Mouse (Mus musculus) erythroblast, embryonic 14.5 days (primary cell): ENCODE data around the gene Tfap4. TPM values are rescaled to one million over a fixed set of nuclear protein-coding genes. Genes with fewer than 3 reads are reported as not detected.

ENCODE experiments used
- H3K27me3 ChIP-seq: 2 replicates; pipeline ENCODE4 v1.6.1; 2012; ENCODE audit warnings: inconsistent platforms; ENCODE audit not compliant: control insufficient read depth
- H3K36me3 ChIP-seq: 2 replicates; pipeline ENCODE4 v1.6.1; 2012; ENCODE audit warnings: mild to moderate bottlenecking, inconsistent platforms; ENCODE audit not compliant: control insufficient read depth
- H3K4me1 ChIP-seq: 2 replicates; pipeline ENCODE4 v1.6.1; 2012; ENCODE audit warnings: inconsistent platforms; ENCODE audit not compliant: control insufficient read depth
- H3K4me3 ChIP-seq: replicated peaks from 2 replicates; pipeline ENCODE3; 2012; ENCODE audit warnings: moderate library complexity, mild to moderate bottlenecking, inconsistent platforms
- H3K9me3 ChIP-seq: 2 replicates; pipeline ENCODE4 v1.6.1; 2012; ENCODE audit warnings: low read length, inconsistent platforms, mixed read lengths; ENCODE audit not compliant: control insufficient read depth
- GATA1 ChIP-seq: IDR thresholded peaks from 2 replicates; pipeline ENCODE4 v1.6.1; 2012; ENCODE audit warnings: low read length, inconsistent platforms, mixed read lengths
- TAL1 ChIP-seq: IDR thresholded peaks from 3 replicates; pipeline ENCODE4 v1.6.1; 2012; ENCODE audit warnings: low read length, inconsistent platforms, mixed read lengths
- polyA plus RNA-seq: library from polyadenylated mRNA; stranded (reverse); fragments of >175 nt; gene quantifications from 2 replicates; pipeline ENCODE4 v1.2.3, GENCODE M21; 2012

Tfap4 gene
- polyA plus RNA-seq, 1 experiment = 1.0 TPM

- Histone ChIP-seq H3K4me3 (no peak overlapping the region), H3K27me3 (peaks cover 6% of the 10 kb centered on the region), H3K9me3 (no peaks in the 10 kb centered on the region), H3K4me1 (peaks cover 26% of the 10 kb centered on the region), H3K36me3 (no peaks in the 10 kb centered on the region)
- TF ChIP-seq GATA1 (no peak), TAL1 (no peak)
These were observed 42.5 kb upstream of the Tfap4 start for GRCm38 (mm10) chr16:4602189-4602588.

- no peak overlapping the region for H3K4me3 ChIP-seq
- peaks cover 19% of the 10 kb centered on the region for H3K27me3 ChIP-seq
- no peak for TF ChIP-seq TAL1
- TF ChIP-seq GATA1 = no peak
- H3K36me3 ChIP-seq = no peaks in the 10 kb centered on the region
- peaks cover 19% of the 10 kb centered on the region for H3K4me1 ChIP-seq
- H3K9me3 ChIP-seq = no peaks in the 10 kb centered on the region
These were observed 41.2 kb upstream of the Tfap4 start for GRCm38 (mm10) chr16:4600701-4601310.

GRCm38 (mm10) chr16:4599616-4600015 lies 40.0 kb upstream of the Tfap4 start:
- Histone ChIP-seq H3K4me3 (no peak overlapping the region), H3K9me3 (peaks cover 3% of the 10 kb centered on the region; the same call in 1 of the 2 replicates), H3K4me1 (peaks cover 19% of the 10 kb centered on the region), H3K27me3 (peaks cover 31% of the 10 kb centered on the region), H3K36me3 (no peaks in the 10 kb centered on the region)
- TF ChIP-seq TAL1 (no peak), GATA1 (no peak)

- Histone ChIP-seq H3K4me3 (no peak overlapping the region), H3K9me3 (peaks cover 3% of the 10 kb centered on the region; the same call in 1 of the 2 replicates), H3K27me3 (peaks cover 37% of the 10 kb centered on the region), H3K4me1 (peaks cover 19% of the 10 kb centered on the region), H3K36me3 (no peaks in the 10 kb centered on the region)
- TF ChIP-seq GATA1 (no peak), TAL1 (no peak)
These were observed 39.4 kb upstream of the Tfap4 start for GRCm38 (mm10) chr16:4598891-4599543.

GRCm38 (mm10) chr16:4598041-4598440 lies 38.4 kb upstream of the Tfap4 start:
- peaks cover 3% of the 10 kb centered on the region; the same call in 1 of the 2 replicates for H3K9me3 ChIP-seq
- no peaks in the 10 kb centered on the region for H3K36me3 ChIP-seq
- TF ChIP-seq GATA1 = no peak
- no peak for TF ChIP-seq TAL1
- H3K27me3 ChIP-seq = peaks cover 47% of the 10 kb centered on the region
- no peak overlapping the region for H3K4me3 ChIP-seq
- H3K4me1 ChIP-seq = peaks cover 21% of the 10 kb centered on the region

GRCm38 (mm10) chr16:4597296-4597695 lies 37.6 kb upstream of the Tfap4 start:
- no peak overlapping the region for H3K4me3 ChIP-seq
- H3K27me3 ChIP-seq = peaks cover 54% of the 10 kb centered on the region
- TF ChIP-seq TAL1 (no peak), GATA1 (no peak)
- no peaks in the 10 kb centered on the region for H3K36me3 ChIP-seq
- peaks cover 3% of the 10 kb centered on the region; the same call in 1 of the 2 replicates for H3K9me3 ChIP-seq
- peaks cover 16% of the 10 kb centered on the region for H3K4me1 ChIP-seq

GRCm38 (mm10) chr16:4596836-4597235 lies 37.2 kb upstream of the Tfap4 start:
- TF ChIP-seq GATA1 (no peak), TAL1 (no peak)
- Histone ChIP-seq H3K27me3 (peaks cover 59% of the 10 kb centered on the region), H3K4me3 (no peak overlapping the region), H3K36me3 (no peaks in the 10 kb centered on the region), H3K4me1 (peaks cover 12% of the 10 kb centered on the region), H3K9me3 (peaks cover 3% of the 10 kb centered on the region; the same call in 1 of the 2 replicates)

- Histone ChIP-seq H3K27me3 (peaks cover 60% of the 10 kb centered on the region), H3K4me3 (no peak overlapping the region), H3K4me1 (peaks cover 11% of the 10 kb centered on the region), H3K9me3 (peaks cover 3% of the 10 kb centered on the region; the same call in 1 of the 2 replicates), H3K36me3 (no peaks in the 10 kb centered on the region)
- TF ChIP-seq TAL1 (no peak), GATA1 (no peak)
These were observed 36.6 kb upstream of the Tfap4 start for GRCm38 (mm10) chr16:4596141-4596728.

GRCm38 (mm10) chr16:4595527-4595963 lies 35.9 kb upstream of the Tfap4 start:
- Histone ChIP-seq H3K4me1 (peaks cover 7% of the 10 kb centered on the region), H3K4me3 (peak overlapping the region; percentile 53), H3K27me3 (peaks cover 63% of the 10 kb centered on the region), H3K9me3 (peaks cover 3% of the 10 kb centered on the region; the same call in 1 of the 2 replicates), H3K36me3 (no peaks in the 10 kb centered on the region)
- TF ChIP-seq GATA1 (no peak), TAL1 (no peak)
